Mouse (Mus musculus) forebrain, embryonic 10.5 days (tissue): ENCODE results near the gene Aldh3b2. TPM values are rescaled to one million over a fixed set of nuclear protein-coding genes. Genes with fewer than 3 reads are reported as not detected.
A peak's percentile ranks its signal among the peaks of the same experiment; 100 is the strongest.

Experiments used
- DNase-seq: peaks from one replicate; pipeline ENCODE4 v3.0.0-alpha.2; 2017; ENCODE audit warnings: low spot score; ENCODE audit errors: extremely low spot score
- H3K27ac ChIP-seq: fragments of 300-500 bp; sonication (generic); 2 replicates; pipeline ENCODE4 v1.5.1; 2016; ENCODE audit warnings: mild to moderate bottlenecking
- H3K27me3 ChIP-seq: fragments of 300-500 bp; sonication (generic); 2 replicates; pipeline ENCODE4 v1.6.1; 2016; ENCODE audit warnings: mild to moderate bottlenecking; ENCODE audit not compliant: poor library complexity, severe bottlenecking
- H3K36me3 ChIP-seq: fragments of 300-500 bp; sonication (generic); replicated peaks from 2 replicates; pipeline ENCODE4 v1.6.1; 2016; ENCODE audit warnings: mild to moderate bottlenecking, moderate library complexity
- H3K4me1 ChIP-seq: fragments of 300-500 bp; sonication (generic); 2 replicates; pipeline ENCODE4 v1.6.1; 2016
- H3K4me3 ChIP-seq: fragments of 300-500 bp; sonication (generic); 2 replicates; pipeline ENCODE4 v1.5.1; 2016; ENCODE audit warnings: mild to moderate bottlenecking, moderate library complexity
- H3K9me3 ChIP-seq: fragments of 300-500 bp; sonication (generic); 2 replicates; pipeline ENCODE4 v1.6.1; 2016; ENCODE audit warnings: mild to moderate bottlenecking, moderate library complexity
- WGBS: fragments of 180-500 bp; shearing (Covaris S2); methylation state at CpG from one replicate; pipeline ENCODE4 v1.1.7; 2016; 5-methylcytosine and 5-hydroxymethylcytosine counted together
- polyA plus RNA-seq: library from polyadenylated mRNA; unstranded; fragments of >200 nt; fragmentation: Nextera tagmentation; extraction: Ambion mirVana; gene quantifications from 2 replicates; pipeline ENCODE4 v1.2.1, GENCODE M21; 2016

Gene Aldh3b2
- 0.37 and 0.39 TPM in 2 replicates for polyA plus RNA-seq

DNA sequence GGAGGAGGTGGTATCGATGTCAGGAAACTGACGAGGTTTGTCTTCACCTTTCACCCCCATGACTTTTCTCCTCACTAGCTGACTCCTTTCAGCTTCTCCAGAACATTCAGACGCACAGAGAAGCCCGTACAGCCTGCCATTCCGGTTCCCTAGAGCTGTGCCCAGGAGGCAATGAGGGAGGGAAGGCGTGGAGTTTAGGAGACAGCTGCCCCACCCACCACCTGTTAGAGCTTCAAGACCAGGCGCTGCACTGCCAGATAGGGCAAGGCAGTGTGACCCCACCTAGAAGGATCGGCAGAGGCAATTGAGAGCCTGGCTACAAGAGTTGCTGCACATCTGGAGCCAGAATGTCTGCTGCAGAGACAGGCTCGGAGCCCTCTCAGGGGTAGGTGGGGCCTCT is at the start of gene Aldh3b2:
TSS of gene Aldh3b2 (plus strand) at position 100 of the 400 bp plus-strand sequence.
- Histone ChIP-seq H3K4me1 (peaks cover 4% of the 10 kb centered on the region; the same call in 1 of the 2 replicates), H3K9me3 (no peaks in the 10 kb centered on the region), H3K27me3 (no peaks in the 10 kb centered on the region), H3K36me3 (no peaks in the 10 kb centered on the region), H3K27ac (no peak within 1 kb of the TSS), H3K4me3 (no peak within 1 kb of the TSS)
- no peak for DNase-seq
- 52% methylated on average over 9 of the region's 9 CpGs for WGBS

DNA sequence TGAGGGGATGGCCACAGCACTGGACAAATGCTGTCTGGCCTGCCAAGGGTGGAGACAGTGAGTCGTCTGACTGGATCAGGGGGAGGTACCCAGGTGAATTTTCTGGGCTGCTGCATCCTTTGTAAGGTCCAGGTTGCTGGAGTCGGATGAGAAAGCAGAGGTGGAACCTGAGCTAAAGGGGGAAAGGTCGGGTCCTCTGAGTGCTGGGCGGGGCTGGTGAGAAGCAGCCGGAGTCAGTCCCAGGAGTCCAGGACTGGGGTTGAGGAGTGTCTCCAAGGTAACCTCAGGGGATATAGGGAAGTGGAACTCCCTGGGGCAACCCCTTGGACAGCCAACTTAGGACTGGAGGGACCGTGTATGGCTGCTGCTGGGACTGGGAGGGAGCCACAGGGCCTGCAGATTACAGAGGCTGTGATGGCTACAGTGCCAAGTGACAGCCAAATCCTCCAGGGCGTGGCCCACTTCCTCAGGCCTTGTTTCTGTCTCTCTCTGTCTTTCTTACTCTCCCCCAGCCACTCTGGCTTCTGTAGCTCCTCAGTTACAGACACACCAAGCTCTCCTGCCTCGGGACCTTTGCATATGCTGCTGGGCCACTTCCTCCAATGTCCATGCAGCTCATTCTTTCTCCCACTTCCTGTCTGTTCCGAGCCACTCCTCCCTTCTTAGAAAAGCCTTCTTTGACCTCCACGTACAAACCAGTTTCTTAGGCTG is 49.3 kb upstream of the Aldh3b2 start:
- DNase-seq, result no peak
- Histone ChIP-seq H3K27ac (peak overlapping the region; percentile 16; the same call in 1 of the 2 replicates), H3K27me3 (no peaks in the 10 kb centered on the region), H3K4me1 (peaks cover 26% of the 10 kb centered on the region), H3K9me3 (no peaks in the 10 kb centered on the region), H3K4me3 (no peak overlapping the region), H3K36me3 (no peaks in the 10 kb centered on the region)
- 58% methylated on average over 10 of the region's 10 CpGs for WGBS

DNA sequence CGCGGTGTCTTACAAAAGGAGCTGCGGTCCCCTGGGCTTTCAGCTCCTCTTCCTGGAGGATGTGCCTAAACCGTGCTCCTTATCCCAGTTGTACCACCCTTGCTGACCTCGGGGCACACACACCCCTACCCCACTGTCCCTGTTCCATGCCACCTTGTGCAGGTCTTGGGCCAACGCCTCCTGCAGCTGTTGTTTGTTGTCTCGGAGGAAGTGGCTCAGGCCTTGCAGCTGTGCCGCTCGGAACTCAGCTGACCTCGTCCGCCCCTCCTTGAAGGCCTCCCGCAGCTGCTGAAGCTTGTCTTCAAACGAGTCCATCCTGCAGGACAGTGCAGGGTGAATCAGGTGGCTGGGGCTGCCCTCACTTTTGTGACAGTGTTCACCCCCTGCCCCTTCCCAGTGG is 48.5 kb upstream of the Aldh3b2 start:
- 65% methylated on average over 13 of the region's 13 CpGs for WGBS
- DNase-seq, result no peak
- no peak overlapping the region for H3K4me3 ChIP-seq
- H3K27me3 ChIP-seq, result no peaks in the 10 kb centered on the region
- no peaks in the 10 kb centered on the region for H3K36me3 ChIP-seq
- no peaks in the 10 kb centered on the region for H3K9me3 ChIP-seq
- H3K27ac ChIP-seq, result peak overlapping the region; percentile 1; the same call in 1 of the 2 replicates
- H3K4me1 ChIP-seq, result peaks cover 23% of the 10 kb centered on the region

GRCm38 (mm10) chr19:3924190-3924589 is 47.9 kb upstream of the Aldh3b2 start:
- peaks cover 26% of the 10 kb centered on the region for H3K4me1 ChIP-seq
- H3K36me3 ChIP-seq, result no peaks in the 10 kb centered on the region
- no peaks in the 10 kb centered on the region for H3K27me3 ChIP-seq
- H3K9me3 ChIP-seq, result no peaks in the 10 kb centered on the region
- 87% methylated on average over 8 of the region's 8 CpGs for WGBS
- no peak overlapping the region for H3K4me3 ChIP-seq
- no peak for DNase-seq
- H3K27ac ChIP-seq, result no peak overlapping the region

DNA sequence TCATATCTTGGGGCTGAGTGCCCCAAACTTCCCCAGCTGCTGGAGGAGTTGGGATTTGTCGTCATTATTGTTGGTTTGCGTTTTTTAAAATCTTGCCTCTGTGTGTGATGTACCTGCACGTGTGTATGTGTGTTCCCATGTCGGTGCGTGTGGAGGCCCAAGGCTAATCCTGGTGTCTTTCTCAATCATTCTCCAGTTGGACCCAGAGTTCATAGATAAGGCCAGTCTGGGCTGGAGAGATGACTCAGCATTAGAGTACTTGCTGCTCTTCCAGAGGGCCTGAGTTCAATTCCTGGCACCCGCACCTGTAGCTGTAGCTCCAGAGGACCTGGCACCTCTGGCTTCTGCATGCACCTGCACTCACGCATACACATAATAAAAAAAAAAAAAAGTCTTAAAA is 47.3 kb upstream of the Aldh3b2 start:
- Histone ChIP-seq H3K27me3 (no peaks in the 10 kb centered on the region), H3K4me3 (no peak overlapping the region), H3K9me3 (no peaks in the 10 kb centered on the region), H3K27ac (no peak overlapping the region), H3K4me1 (peaks cover 31% of the 10 kb centered on the region), H3K36me3 (no peaks in the 10 kb centered on the region)
- DNase-seq, result no peak
- WGBS, result 90% methylated on average over 7 of the region's 7 CpGs

- Histone ChIP-seq H3K36me3 (no peaks in the 10 kb centered on the region), H3K4me3 (no peak overlapping the region), H3K9me3 (no peaks in the 10 kb centered on the region), H3K4me1 (peaks cover 38% of the 10 kb centered on the region), H3K27me3 (no peaks in the 10 kb centered on the region), H3K27ac (no peak overlapping the region)
- no peak for DNase-seq
- 88% methylated on average over 6 of the region's 6 CpGs for WGBS
These were observed 46.3 kb upstream of the Aldh3b2 start for GRCm38 (mm10) chr19:3925859-3926258.

- H3K4me1 ChIP-seq, result peaks cover 38% of the 10 kb centered on the region
- DNase-seq, result no peak
- H3K36me3 ChIP-seq, result no peaks in the 10 kb centered on the region
- H3K27me3 ChIP-seq, result no peaks in the 10 kb centered on the region
- no peak overlapping the region for H3K27ac ChIP-seq
- WGBS, result 70% methylated on average over 3 of the region's 3 CpGs
- no peak overlapping the region for H3K4me3 ChIP-seq
- no peaks in the 10 kb centered on the region for H3K9me3 ChIP-seq
These were observed 45.8 kb upstream of the Aldh3b2 start for GRCm38 (mm10) chr19:3926279-3926678.

- H3K27me3 ChIP-seq, result no peaks in the 10 kb centered on the region
- 64% methylated on average over 6 of the region's 6 CpGs for WGBS
These were observed 45.4 kb upstream of the Aldh3b2 start for GRCm38 (mm10) chr19:3926685-3927084.

DNA sequence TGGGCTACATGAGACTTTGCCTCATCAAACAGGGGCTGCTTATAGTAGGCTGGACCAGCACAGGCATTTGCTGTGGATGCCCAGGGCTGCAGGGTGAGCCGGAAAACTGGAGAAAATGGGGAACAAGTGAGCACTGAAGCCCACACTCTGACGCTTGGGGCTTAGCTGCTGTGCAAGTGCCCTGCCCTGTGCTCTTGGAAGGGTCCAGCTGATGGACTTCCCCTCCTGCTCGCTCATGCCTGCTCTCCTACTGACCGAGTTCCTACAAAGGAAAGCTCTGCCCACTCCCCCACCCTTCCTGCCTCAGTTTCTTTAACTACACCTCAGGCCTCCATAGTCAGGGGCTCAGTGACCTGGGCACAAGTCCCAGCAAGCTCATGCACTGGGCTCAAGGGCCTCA is 44.1 kb upstream of the Aldh3b2 start:
- WGBS, result 94% methylated on average over 4 of the region's 4 CpGs
- DNase-seq, result no peak
- H3K4me3 ChIP-seq, result no peak overlapping the region
- H3K27ac ChIP-seq, result no peak overlapping the region
- no peaks in the 10 kb centered on the region for H3K36me3 ChIP-seq
- no peaks in the 10 kb centered on the region for H3K9me3 ChIP-seq
- peaks cover 33% of the 10 kb centered on the region for H3K4me1 ChIP-seq
- H3K27me3 ChIP-seq, result no peaks in the 10 kb centered on the region

More at GRCm38 (mm10) chr19:3926685-3927084, 45.4 kb upstream of the Aldh3b2 start:
- no peak overlapping the region for H3K4me3 ChIP-seq
- H3K27ac ChIP-seq, result no peak overlapping the region
- H3K36me3 ChIP-seq, result no peaks in the 10 kb centered on the region
- H3K4me1 ChIP-seq, result peaks cover 38% of the 10 kb centered on the region
- no peaks in the 10 kb centered on the region for H3K9me3 ChIP-seq
- no peak for DNase-seq

- no peaks in the 10 kb centered on the region for H3K36me3 ChIP-seq
- peaks cover 25% of the 10 kb centered on the region for H3K4me1 ChIP-seq
- no peaks in the 10 kb centered on the region for H3K9me3 ChIP-seq
- no peak for DNase-seq
- H3K27me3 ChIP-seq, result 0 out of 2 replicates have a peak, but pooled peaks cover 2% of the 10 kb centered on the region
- 0 out of 2 replicates have a peak overlapping the region, but pooled peaks have one; percentile 57 for H3K27ac ChIP-seq
- H3K4me3 ChIP-seq, result no peak overlapping the region
- WGBS, result 83% methylated on average over 4 of the region's 4 CpGs
These were observed 43.3 kb upstream of the Aldh3b2 start for GRCm38 (mm10) chr19:3928779-3929178.

- WGBS, result 72% methylated on average over 12 of the region's 12 CpGs
- H3K27ac ChIP-seq, result peak within 1 kb of the TSS; percentile 57; the same call in 1 of the 2 replicates
These were observed 42.8 kb upstream of the Aldh3b2 start, which contains the start of gene Aldh3b1 for GRCm38 (mm10) chr19:3929211-3929941. Aldh3b1 (minus strand) TSS chr19:3929808.

DNA sequence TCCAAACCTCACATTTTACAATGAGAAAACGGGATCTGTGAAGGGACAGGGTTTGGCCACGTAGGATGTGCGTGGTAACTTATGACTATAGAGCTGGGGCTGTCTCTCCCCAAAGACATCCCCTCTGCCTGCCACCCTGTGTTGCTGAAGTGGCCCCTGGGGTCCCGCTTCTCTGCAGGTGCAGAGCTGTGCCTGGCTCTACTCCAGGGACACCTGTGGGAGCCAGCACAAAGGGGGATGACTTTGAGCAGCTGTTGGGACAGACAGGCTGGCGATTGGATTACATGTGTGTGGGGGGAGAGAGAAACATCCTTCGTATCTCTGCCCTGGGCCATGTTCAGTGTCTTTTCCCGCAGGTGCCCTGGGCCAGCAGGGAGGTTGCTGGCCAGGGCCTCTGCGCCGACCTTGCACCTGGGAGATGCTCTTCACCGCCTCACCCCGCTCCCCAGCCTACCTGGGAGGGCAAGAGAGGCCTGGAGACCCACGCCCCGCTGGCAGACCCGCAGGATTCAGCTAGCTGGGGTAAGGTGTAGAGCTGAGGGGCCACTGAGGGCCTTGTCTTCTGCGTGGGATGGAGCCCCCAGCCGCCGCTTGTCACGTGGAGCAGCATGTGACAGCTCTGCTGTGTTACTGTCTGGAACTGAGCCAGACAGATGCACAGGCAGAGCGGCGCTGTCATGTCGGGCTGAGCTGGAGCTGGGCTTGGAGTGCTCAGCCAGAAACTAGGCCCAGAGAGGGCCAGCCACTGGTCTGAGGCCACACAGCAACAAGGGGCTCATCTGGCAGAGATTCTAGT is 41.7 kb upstream of the Aldh3b2 start:
- no peak for DNase-seq
- WGBS, result 77% methylated on average over 21 of the region's 21 CpGs
- H3K4me1 ChIP-seq, result peaks cover 26% of the 10 kb centered on the region
- H3K36me3 ChIP-seq, result no peaks in the 10 kb centered on the region
- no peak overlapping the region for H3K4me3 ChIP-seq
- no peaks in the 10 kb centered on the region for H3K9me3 ChIP-seq
- H3K27ac ChIP-seq, result no peak overlapping the region
- peaks cover 16% of the 10 kb centered on the region for H3K27me3 ChIP-seq

More at GRCm38 (mm10) chr19:3929211-3929941, 42.8 kb upstream of the Aldh3b2 start, which contains the start of gene Aldh3b1:
- Histone ChIP-seq H3K27me3 (peaks cover 5% of the 10 kb centered on the region; the same call in 1 of the 2 replicates), H3K9me3 (no peaks in the 10 kb centered on the region), H3K4me1 (peaks cover 20% of the 10 kb centered on the region), H3K36me3 (no peaks in the 10 kb centered on the region), H3K4me3 (no peak within 1 kb of the TSS)
- DNase-seq, result no peak
